Mouse (Mus musculus): ENCODE measurements around the gene Pdzd3. TPM values are rescaled to one million over a fixed set of nuclear protein-coding genes. Genes with fewer than 3 reads are reported as not detected.

The Pdzd3 gene
- polyA plus RNA-seq, 1 experiment from 2014 or later: not detected

DNA sequence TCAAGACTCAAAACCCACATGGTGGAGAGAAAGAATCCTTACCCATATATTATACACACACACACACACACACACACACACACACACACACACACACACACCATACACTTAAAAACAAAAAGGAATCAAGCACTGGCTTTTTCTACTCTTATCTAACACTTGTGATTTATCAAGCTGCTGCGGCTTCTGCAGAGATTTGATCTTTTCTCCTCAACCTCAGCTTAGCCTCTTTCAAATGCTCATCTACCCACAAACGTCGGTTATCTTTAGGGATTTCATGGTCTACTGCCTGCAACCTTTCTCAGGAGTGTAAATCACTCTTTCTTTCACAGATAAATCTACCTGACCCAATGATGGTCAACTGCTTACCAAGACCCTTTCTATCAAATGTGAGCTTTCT, 50.8 kb downstream of the Pdzd3 start:
- no peak overlapping the region for H3K27ac ChIP-seq (ENCODE audit: low read depth)
- H3K9ac ChIP-seq (replicated peaks): no peak overlapping the region
- no peaks in the 10 kb centered on the region for H3K4me1 ChIP-seq (ENCODE audit: insufficient read depth)
- no peak overlapping the region for H3K4me2 ChIP-seq (ENCODE audit: low read depth, low read length)
- H3K9me3 ChIP-seq (ENCODE audit: low read length): no peaks in the 10 kb centered on the region
- no peak overlapping the region for H3K4me3 ChIP-seq (ENCODE audit: low read depth, low read length)
- no peak for DNase-seq
- 71% methylated on average over 3 of the region's 3 CpGs for WGBS (ENCODE audit: insufficient replicate concordance)
- TF ChIP-seq EP300 (IDR thresholded peaks at IDR 0.05; ENCODE audit: low read depth) (no peak), CTCF (IDR thresholded peaks at IDR 0.05; ENCODE audit: low read depth) (no peak)
- ATAC-seq: no peak
- no peaks in the 10 kb centered on the region for H3K27me3 ChIP-seq (ENCODE audit: insufficient read depth, low read length)
- peaks cover 23% of the 10 kb centered on the region for H3K36me3 ChIP-seq (replicated peaks; ENCODE audit: insufficient read depth, low read length)

DNA sequence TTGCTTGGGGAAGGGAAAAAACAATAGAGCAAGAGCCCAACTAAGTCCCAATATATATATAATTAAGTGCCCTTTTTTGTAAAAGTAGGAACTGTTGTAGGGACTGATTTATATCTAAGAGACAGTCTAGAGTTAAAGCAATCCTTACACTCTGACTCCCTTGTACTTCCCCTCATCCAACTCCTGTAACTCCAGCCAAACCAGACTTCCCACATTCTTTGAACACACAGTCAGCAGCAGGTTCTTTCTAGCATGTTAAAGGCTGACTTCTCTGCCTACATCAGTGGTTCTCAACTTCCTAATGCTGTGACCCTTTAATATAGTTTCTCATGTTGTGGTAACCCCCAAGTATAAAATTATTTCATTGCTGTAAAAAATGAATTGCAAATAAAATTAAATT, 51.7 kb downstream of the Pdzd3 start:
- TF ChIP-seq EP300 (IDR thresholded peaks at IDR 0.05; ENCODE audit: low read depth) (no peak), CTCF (IDR thresholded peaks at IDR 0.05; ENCODE audit: low read depth) (no peak)
- H3K9ac ChIP-seq (replicated peaks): no peak overlapping the region
- no peak overlapping the region for H3K4me2 ChIP-seq (ENCODE audit: low read depth, low read length)
- H3K27ac ChIP-seq (ENCODE audit: low read depth): no peak overlapping the region
- peaks cover 1% of the 10 kb centered on the region; the same call in 1 of the 2 replicates for H3K4me1 ChIP-seq (ENCODE audit: insufficient read depth)
- H3K4me3 ChIP-seq (ENCODE audit: low read depth, low read length): no peak overlapping the region
- H3K27me3 ChIP-seq (ENCODE audit: insufficient read depth, low read length): no peaks in the 10 kb centered on the region
- peaks cover 23% of the 10 kb centered on the region for H3K36me3 ChIP-seq (replicated peaks; ENCODE audit: insufficient read depth, low read length)
- ATAC-seq (no peak), DNase-seq (no peak)
- no peaks in the 10 kb centered on the region for H3K9me3 ChIP-seq (ENCODE audit: low read length)

DNA sequence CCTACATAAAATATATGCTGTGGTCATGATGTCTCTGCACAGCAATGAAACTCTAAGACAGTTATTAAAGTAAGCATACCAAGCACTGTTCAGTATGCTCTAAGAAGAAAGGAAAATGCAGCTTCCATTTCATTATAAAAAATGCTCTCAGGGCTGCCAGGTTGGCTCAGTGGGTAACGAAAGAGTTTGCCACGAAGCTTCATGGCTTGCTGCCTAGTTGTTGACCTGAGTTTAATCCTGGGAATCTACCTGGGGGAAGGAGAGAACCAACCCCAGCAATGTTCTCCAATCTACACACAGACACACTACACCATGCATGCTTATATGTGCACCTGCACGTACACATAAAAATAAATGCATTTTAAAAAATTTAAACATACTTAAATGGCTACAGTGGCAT, 52.1 kb downstream of the Pdzd3 start:
- ATAC-seq (no peak), DNase-seq (no peak)
- H3K36me3 ChIP-seq (replicated peaks; ENCODE audit: insufficient read depth, low read length): peaks cover 23% of the 10 kb centered on the region
- no peak overlapping the region for H3K9ac ChIP-seq (replicated peaks)
- no peak overlapping the region for H3K27ac ChIP-seq (ENCODE audit: low read depth)
- H3K4me2 ChIP-seq (ENCODE audit: low read depth, low read length): no peak overlapping the region
- no peaks in the 10 kb centered on the region for H3K9me3 ChIP-seq (ENCODE audit: low read length)
- H3K4me1 ChIP-seq (ENCODE audit: insufficient read depth): peaks cover 5% of the 10 kb centered on the region
- 86% methylated on average over 3 of the region's 3 CpGs for WGBS (ENCODE audit: insufficient replicate concordance)
- no peak for TF ChIP-seq CTCF (IDR thresholded peaks at IDR 0.05; ENCODE audit: low read depth)
- TF ChIP-seq EP300 (IDR thresholded peaks at IDR 0.05; ENCODE audit: low read depth): no peak
- H3K27me3 ChIP-seq (ENCODE audit: insufficient read depth, low read length): no peaks in the 10 kb centered on the region
- no peak overlapping the region for H3K4me3 ChIP-seq (ENCODE audit: low read depth, low read length)

Other genes with a start within 250 kb of the Pdzd3 start
- gene Thy1, start 208.1 kb downstream of the Pdzd3 start, polyA plus RNA-seq (2015; fragmentation: Nextera tagmentation; extraction: Ambion mirVana): 0.39 and 0.85 TPM in 2 replicates
- gene Usp2, start 184.4 kb downstream of the Pdzd3 start, polyA plus RNA-seq (2015; fragmentation: Nextera tagmentation; extraction: Ambion mirVana): 2.9 and 3.8 TPM in 2 replicates
- not detected in 2 replicates for gene Mfrp, start 149.7 kb downstream of the Pdzd3 start, polyA plus RNA-seq (2015; fragmentation: Nextera tagmentation; extraction: Ambion mirVana)
- gene C1qtnf5, start 144.2 kb downstream of the Pdzd3 start, polyA plus RNA-seq (2015; fragmentation: Nextera tagmentation; extraction: Ambion mirVana): 1.0 and 1.3 TPM in 2 replicates
- gene Gm49380, start 138.0 kb downstream of the Pdzd3 start, polyA plus RNA-seq (2015; fragmentation: Nextera tagmentation; extraction: Ambion mirVana): not detected in 2 replicates
- 17.9 and 18.8 TPM in 2 replicates for gene Rnf26, start 138.0 kb downstream of the Pdzd3 start, polyA plus RNA-seq (2015; fragmentation: Nextera tagmentation; extraction: Ambion mirVana)
- gene Mcam, start 117.0 kb downstream of the Pdzd3 start, polyA plus RNA-seq (2015; fragmentation: Nextera tagmentation; extraction: Ambion mirVana): 4.2 and 4.5 TPM in 2 replicates
- gene Cbl, start 17.4 kb downstream of the Pdzd3 start, polyA plus RNA-seq (2015; fragmentation: Nextera tagmentation; extraction: Ambion mirVana): 3.1 and 4.0 TPM in 2 replicates
- gene Ccdc153, start 10.8 kb downstream of the Pdzd3 start, polyA plus RNA-seq (2015; fragmentation: Nextera tagmentation; extraction: Ambion mirVana): not detected in 2 replicates
- 4.6 and 5.6 TPM in 2 replicates for gene Nlrx1, start 17.1 kb upstream of the Pdzd3 start, polyA plus RNA-seq (2015; fragmentation: Nextera tagmentation; extraction: Ambion mirVana)
- 4.2 TPM in 2 replicates for gene Abcg4, start 37.1 kb upstream of the Pdzd3 start, polyA plus RNA-seq (2015; fragmentation: Nextera tagmentation; extraction: Ambion mirVana)
- 4.5 and 6.3 TPM in 2 replicates for gene Hinfp, start 54.2 kb upstream of the Pdzd3 start, polyA plus RNA-seq (2015; fragmentation: Nextera tagmentation; extraction: Ambion mirVana)
- 10.1 and 11.4 TPM in 2 replicates for gene C2cd2l, start 68.8 kb upstream of the Pdzd3 start, polyA plus RNA-seq (2015; fragmentation: Nextera tagmentation; extraction: Ambion mirVana)
- 19.0 and 19.4 TPM in 2 replicates for gene Dpagt1, start 74.5 kb upstream of the Pdzd3 start, polyA plus RNA-seq (2015; fragmentation: Nextera tagmentation; extraction: Ambion mirVana)
- gene H2afx, start 83.2 kb upstream of the Pdzd3 start, polyA plus RNA-seq (2015; fragmentation: Nextera tagmentation; extraction: Ambion mirVana): 152 and 164 TPM in 2 replicates
- 517 and 539 TPM in 2 replicates for gene Hmbs, start 92.8 kb upstream of the Pdzd3 start, polyA plus RNA-seq (2015; fragmentation: Nextera tagmentation; extraction: Ambion mirVana)
- 12.1 and 13.3 TPM in 2 replicates for gene Vps11, start 110.2 kb upstream of the Pdzd3 start, polyA plus RNA-seq (2015; fragmentation: Nextera tagmentation; extraction: Ambion mirVana)
- 5.2 and 6.6 TPM in 2 replicates for gene Hyou1, start 128.0 kb upstream of the Pdzd3 start, polyA plus RNA-seq (2015; fragmentation: Nextera tagmentation; extraction: Ambion mirVana)
- gene Slc37a4, start 145.4 kb upstream of the Pdzd3 start, polyA plus RNA-seq (2015; fragmentation: Nextera tagmentation; extraction: Ambion mirVana): 178 and 188 TPM in 2 replicates
- gene Rps25, start 155.7 kb upstream of the Pdzd3 start, polyA plus RNA-seq (2015; fragmentation: Nextera tagmentation; extraction: Ambion mirVana): 1,409 and 1,489 TPM in 2 replicates
- 48.0 and 50.4 TPM in 2 replicates for gene Trappc4, start 156.1 kb upstream of the Pdzd3 start, polyA plus RNA-seq (2015; fragmentation: Nextera tagmentation; extraction: Ambion mirVana)
- 11.8 and 12.5 TPM in 2 replicates for gene Ccdc84, start 167.1 kb upstream of the Pdzd3 start, polyA plus RNA-seq (2015; fragmentation: Nextera tagmentation; extraction: Ambion mirVana)
- gene Foxr1, start 189.7 kb upstream of the Pdzd3 start, polyA plus RNA-seq (2015; fragmentation: Nextera tagmentation; extraction: Ambion mirVana): not detected in 2 replicates
- gene Upk2, start 203.5 kb upstream of the Pdzd3 start, polyA plus RNA-seq (2015; fragmentation: Nextera tagmentation; extraction: Ambion mirVana): not detected in 2 replicates
- gene Bcl9l, start 231.4 kb upstream of the Pdzd3 start, polyA plus RNA-seq (2015; fragmentation: Nextera tagmentation; extraction: Ambion mirVana): 2.0 and 2.2 TPM in 2 replicates